Mouse (Mus musculus) frontal cortex, postnatal 25 days (tissue): ENCODE measurements around the gene Vegfa.

Experiments
- DNase-seq, 2 experiments: peaks; one replicate each; pipeline ENCODE4 v3.0.0; 2022; ENCODE audit warnings: low spot score in 2 of 2

Gene Vegfa

DNA sequence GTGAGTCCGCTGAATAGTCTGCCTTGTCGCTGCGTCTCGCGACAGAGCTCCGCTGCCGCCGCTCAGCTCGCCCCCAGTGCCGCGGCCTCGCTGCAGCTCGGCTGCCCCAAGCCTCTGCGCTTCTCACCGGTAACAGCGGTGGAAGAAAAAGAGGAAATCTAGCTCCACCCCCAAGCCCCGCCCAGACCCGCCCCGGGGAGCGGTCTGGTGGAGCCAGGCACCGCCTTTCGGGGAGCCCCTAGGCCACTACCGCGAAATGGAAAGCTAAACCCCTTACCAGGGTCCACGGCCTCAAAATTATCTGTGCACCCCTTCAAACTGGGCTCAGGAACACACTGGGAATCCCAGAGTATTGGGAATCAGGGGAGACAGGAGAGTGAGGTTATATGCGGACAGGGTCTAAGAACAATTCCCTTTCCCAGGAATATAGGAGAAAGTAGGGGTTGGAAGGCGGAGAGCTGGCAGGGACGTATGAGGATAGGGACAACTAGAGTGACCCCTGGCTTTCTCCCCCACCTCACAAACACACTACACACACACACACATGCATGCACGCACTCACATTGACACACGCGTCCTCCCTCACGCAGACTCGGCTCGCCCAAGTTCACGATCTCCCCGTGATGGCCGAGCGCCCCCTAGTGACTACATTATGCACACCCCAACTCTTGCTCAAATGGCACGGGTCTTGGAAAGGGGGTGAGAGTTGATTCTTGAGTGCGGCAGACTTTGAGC lies at the start of gene Vegfa:
TSS of gene Vegfa (minus strand) at position 113 of the 735 bp plus-strand sequence.
- DNase-seq = peak; percentile 76 to 88

DNA sequence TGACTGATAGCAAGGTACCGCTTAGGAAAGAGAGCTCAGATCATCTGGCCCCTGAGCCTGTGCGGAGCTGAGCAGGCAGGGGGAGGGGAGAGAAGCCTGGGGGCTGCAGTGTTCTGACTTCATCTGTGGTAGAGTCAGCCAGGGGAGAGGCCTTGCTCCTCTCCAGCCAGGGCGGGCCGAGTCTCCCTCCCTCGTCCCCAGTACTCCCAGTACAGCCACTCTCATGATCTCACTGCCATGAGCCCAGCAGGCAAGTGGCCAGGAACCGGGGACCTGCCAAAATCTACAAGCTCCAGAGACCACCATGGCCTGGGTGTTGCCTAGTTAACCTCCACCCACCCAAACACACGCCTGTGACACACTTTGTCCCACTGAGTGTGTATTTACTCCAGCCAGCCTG lies 49.5 kb upstream of the Vegfa start:
- DNase-seq = no peak

DNA sequence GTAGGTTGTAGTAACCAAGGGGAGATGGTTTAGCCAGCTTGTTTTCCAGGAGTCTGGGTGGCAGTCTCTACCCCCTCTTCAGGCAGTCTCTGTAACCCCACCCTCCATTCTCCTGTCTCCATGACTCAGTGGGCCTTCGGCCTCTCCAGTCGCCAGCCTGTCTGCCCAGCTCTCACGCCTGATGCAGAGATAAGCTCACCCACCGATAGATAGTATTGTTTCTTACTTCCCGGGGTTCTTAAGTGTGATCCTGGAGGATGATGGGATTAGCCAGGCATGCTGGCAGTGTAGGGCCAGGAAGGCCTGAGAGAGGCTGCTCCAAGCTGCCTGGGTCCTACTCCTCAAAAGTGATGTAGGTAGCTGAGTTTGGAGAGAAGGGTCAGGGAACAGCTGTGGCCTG lies 48.9 kb upstream of the Vegfa start:
- DNase-seq = no peak

DNA sequence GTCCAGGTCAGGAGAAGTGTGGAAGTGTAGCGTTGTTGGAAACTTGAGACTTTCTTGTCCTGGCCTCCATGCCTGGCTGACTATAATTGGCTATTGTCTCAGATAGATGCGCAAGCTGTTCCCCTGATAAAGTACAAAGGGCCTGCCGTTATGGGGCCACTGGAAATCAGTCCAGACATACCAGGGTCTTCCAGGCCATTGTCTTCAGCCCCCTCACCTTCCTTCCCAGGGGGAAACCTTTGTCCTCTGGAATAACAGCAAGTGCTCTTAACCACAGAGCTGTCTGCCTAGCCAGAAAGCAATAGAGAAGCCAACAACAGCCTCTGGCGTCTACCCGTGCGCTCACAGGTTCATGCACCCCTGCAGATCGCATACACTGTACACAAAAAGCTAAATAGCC lies 48.2 kb upstream of the Vegfa start:
- DNase-seq = no peak

DNA sequence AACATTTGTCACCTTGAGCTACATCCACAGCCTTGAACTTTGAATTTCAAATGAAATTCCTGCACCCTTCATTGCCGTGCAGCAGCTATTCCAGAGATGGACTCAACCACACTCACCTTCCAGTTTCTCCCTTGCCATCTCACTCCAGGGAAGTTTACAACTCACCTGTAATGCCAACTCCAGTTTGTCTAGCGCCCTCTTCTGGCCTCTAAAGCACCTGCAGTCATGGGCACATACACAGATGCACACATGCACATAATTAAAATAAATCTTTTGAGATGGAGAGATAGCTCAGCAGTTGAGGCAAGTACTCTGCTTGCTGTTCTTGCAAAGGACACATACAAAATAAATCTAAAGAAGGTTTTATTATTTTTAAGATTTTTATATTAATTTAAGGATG lies 46.9 kb upstream of the Vegfa start:
- no peak for DNase-seq

DNA sequence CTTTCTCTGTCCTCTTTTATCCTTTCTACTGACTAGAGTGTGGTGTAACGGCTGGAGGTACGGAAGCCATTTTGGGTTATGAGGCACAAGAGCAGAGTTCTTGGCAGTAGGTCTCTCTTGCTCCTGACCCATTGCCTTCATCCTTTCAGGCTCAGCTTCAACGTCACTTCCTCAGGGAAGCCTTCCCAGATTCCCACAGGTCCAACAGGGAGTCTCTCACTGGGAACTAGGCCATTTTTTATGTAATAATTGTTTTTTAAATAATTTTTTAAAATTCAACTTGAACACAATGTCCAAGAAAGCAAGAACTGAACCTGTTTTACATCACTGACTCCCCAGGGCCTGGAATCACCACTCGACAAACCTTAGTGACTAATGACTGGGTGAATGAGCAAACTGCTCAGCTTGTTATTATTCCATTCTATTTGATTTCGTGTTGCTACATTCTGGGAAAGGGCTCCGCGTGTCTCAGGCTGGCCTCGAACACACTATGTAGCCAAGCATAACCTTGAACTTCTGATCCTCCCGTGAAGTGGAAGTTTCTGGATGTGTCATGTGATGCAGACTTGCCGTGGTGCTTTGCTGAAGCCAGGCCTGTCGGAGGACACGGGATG lies 45.9 kb upstream of the Vegfa start:
- no peak for DNase-seq

DNA sequence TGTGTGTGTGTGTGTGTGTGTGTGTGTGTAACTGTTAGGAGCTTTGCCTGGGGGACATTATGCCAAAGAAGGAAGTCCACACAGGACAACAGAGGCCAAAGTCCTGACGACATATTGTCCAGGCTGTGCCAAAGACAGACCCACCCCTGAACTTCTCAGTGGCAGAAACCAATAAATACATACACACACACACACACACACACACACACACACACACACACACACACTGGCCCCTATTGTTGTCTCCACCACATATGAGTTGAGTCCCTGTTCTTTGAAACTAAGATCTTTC lies 44.0 kb upstream of the Vegfa start:
- DNase-seq = no peak

DNA sequence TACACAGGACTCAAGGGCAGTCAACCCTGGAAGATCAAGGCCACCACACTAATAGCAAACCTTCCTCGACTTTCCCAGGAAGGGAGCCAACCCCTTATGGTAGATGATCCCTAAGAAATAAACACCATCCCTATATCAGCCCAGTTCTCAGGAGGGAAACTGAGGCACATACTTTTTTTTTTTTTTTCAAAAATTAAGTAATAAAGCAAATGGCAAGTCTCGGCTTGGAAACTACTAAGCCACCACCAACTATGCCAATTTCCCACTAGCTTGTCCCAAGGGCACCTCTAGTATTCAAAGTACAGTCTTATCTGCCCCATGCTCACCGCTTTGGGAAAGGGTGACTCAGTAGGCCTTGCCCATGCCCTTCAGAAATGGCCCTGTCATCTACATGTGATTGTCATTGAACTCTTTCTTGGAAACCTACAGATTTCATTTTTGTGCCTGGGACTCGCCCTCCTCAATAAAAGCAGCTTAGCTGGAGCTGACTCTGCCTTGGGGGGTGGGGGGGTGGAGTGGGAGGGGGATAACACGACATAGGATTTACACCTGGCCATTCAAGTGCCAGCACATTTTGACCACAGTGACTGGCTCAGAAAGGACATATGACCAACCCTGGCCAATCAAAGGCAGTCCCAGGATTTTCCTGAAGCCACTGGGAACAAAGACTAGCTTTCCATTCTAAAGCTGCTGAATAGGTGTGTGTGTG lies 43.5 kb upstream of the Vegfa start:
- no peak for DNase-seq

DNA sequence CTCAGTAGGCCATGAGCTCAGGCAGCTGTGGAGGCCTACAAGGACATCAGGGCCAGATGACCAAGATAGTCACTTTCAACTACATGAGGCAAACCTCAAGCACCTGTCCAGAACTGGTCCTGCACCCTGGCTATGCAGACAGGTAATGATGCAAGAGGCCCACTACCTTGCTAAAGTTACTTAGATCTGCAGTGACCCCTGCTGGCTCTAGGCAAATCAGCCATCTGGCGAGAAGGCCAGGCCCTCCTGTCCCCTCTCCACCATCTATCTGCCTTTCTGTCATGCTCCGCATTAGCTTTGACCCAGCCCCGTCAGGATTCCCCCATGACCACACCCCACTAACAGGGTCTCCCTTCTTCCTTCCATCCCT lies 42.9 kb upstream of the Vegfa start:
- DNase-seq = no peak

DNA sequence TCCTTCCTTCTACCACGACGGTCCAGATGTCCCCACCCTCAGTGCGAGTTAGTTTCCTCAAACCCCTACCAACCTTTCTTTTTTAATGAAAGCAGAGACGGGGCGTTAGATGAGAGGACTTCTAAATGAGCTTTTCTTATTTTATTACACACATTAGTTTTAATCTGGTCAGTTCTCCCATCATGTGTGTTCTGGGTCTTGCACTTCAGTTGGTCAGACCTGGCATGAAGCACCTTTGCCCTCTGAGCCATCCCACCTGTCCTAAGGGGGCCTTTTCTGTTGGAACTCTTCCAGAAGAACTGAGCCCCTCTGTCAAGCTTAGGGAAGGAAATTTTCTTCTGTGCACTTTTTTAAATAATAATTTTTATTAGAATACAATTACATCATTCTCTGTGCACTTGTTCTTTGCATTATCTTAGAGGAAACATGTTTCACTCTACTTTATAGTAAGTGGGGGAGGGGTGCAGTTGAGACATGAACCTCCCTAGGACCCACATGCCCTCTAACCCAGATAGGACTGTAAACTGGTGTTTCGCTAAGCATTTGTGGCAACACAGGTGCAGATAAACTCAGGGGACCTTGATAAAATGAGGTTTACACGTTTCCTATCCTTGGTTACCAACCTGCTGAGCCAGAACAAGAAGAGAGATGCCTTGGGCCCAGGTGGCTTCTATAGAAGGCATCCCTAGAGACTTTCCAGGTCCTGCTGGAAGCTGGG lies 42.4 kb upstream of the Vegfa start:
- no peak for DNase-seq

DNA sequence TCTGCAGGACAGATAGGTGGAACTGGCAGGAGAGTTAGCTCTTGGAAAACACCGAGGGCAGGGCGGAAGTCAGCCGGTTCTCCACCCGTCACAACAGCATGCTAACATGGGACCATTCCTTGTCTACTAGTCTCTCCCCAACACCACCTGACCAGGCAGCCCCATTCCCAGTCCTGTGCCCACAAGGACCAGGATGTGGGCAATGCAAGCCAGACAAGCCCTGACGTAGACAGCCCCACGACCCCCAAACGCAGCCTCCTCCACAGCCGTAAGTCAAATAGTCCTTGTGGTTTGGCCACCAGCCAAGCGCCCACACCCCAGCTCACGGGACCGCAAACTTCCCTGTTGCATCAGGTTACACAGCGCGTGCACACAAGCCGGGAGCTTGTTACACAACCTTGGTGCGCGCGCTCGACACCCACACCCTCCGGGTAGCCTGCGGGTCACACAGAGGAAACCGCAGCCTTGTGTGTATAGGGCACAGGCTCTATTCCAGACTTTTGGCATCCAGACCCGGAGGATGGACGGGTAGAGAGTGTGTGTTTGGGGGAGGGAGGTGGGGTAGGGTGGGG lies 41.6 kb upstream of the Vegfa start:
- no peak for DNase-seq

DNA sequence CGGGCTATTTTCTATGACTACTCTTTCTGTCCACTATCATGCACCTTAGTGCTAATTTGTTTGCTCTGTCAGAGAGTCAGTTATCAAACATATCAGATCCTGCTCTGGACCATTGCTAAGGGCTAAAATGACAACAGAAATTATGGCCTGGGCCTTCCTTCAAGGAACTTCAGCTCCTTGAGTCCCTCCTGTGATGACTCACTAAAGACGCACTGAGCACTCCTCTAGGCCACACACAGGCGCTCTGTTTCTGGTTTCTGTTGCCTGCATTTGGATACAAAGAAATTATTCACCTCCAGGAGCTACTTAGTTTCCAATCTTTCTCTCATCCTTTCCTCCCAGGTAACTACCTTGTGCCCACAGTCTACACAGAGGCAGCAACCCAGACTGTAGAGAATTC lies 39.4 kb upstream of the Vegfa start:
- DNase-seq = no peak

DNA sequence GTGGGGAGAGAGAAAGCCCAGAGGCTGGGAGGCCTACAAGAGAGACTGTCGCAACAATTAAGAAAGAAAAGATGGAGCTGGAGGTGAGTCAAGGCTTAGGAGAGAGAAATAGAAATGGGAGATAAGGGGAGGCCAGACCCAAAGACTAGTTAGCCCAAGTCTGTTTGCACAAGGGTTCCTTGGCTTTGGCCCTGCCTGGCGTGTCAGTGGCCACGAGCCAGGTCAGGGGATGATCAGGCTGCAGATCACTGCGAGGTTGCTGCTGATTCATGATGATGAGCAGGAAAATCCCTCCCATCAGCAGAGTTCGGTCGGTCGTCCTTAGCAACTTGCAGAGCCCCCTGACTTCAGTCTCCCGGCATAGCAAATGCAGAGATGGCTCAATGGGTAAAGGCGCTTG lies 37.9 kb upstream of the Vegfa start:
- DNase-seq = no peak

DNA sequence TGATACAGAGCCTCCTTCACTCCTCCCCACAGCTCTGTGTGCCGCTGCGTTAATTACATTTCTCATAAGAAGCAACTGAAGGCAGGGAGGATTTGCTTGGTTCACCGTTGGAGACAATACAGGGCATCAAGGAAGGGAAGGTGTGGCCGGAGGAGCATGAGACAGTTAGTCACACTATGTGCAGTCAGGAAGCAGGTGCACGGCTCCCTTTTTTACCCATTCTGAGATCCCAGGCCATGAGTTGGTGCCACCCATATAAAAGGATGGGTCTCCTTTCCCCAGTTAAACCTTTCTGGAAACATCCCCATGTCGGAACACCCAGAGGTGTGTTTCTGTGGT lies 31.8 kb upstream of the Vegfa start:
- DNase-seq = no peak

DNA sequence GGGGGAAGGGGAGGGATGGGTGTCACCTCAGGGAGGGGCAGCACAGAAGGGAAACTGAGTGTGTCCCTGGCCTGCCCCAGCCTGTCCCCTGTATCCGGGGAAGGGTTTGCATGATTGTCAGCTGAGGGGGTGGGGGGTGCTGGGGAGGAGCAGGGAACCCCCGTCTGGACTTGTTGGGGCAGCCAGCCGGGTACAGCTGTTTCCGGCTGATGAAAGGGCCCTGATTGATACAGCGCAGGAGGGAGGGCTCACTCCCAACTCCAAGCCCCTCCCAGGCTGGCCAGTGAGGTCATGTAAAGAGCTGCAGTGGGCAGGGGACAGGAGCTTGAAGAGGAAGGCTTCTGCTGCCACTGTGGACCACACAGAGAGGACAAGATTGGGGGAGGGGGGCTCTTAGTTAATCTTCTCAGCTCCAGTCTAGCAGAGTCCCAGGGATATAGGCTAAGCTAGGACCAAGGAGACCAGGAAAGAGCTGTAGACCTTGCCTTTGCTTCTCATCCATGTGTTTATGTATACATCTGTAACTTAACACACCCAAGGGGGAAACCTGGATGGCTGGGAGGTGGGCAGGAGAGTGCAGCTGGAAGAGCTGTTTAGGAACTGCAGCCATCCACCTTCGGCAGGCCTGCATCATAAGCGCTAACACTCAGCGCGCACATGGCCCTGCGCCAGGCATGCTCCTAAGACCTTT lies 31.3 kb upstream of the Vegfa start:
- DNase-seq = no peak

DNA sequence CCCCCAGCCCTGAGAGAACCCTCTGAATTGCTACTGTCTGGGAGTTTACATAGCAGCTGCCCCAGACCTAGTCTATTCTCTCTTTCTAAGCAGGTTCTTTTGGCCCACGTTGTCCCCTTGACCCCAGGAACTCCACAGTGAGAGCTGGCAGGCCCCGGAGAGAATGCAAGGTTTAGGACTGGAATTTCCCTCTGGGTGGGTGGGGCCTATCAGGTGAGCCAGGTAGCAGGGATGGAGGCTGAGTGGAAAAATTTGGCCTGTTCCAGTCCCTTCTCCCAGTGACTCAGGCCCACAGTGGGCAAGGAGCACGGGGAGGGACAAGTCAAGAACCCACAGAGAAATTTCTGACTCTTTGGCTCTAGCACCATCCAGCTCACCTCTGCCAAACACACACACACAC lies 28.1 kb upstream of the Vegfa start:
- no peak for DNase-seq

DNA sequence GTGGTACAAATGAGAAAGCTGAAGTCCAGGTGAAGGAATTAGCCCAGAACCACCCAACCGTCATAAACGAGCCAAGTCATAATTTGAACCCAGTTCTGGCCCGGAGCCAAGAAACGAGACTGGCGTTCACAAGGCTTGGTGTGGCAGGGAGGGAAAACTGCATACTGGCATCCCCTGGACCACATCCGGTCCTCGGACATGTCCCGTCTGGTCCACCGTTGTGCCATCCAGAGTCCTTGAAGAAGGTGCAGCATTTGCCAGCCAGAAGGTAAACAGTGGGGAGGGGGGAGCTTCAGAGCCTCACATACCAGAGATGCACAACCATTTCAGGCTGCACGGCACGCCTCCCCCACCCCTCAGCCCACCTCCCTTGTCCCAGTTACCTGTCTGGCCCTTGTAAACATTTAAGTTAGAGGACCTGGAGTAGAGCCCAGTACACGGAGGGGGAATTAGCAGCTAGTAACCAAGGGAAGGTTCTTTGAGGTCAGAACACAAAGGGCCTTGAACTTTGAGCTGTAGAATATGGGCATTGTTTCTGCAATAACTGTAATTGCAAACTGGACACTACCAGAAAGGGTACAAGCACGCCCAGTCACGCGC lies 27.2 kb upstream of the Vegfa start:
- DNase-seq = no peak

DNA sequence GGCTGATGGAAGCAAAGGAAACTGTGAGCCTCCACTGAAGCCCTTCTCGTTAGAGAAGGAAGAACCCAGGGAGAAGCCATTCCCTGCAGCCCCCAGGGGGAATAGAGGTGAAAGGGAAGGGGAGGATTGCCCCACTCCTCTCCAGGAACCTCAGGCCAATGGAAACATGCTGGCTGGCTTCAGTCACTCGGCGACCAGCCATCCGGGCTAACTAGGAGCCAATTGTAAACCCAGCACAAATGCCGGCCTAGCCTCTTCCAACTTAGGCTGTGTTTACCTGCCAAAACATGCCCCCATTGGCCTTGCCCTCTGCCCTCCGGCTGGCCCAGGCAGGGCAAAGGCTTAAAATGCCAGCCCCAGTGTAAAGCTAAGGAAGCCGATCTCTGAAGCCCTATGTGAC lies 24.1 kb upstream of the Vegfa start:
- DNase-seq = no peak

DNA sequence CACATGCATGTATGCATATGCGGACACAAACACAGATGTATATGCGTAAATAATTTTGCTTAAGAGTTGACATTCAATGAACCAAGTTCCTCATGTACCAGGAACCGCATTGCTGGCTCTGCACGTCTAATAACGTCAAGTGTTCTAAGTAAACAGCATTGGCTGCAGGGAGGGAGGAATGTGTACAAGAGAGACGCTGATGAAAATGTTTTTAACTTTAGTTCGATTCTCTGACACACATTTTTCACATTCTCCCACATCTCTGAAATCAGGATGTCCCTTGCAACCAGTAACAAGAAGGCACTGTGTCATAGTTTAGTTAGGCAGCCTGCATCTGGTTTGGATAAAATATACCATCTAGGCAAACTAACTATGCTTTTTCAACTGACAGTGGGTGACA lies 23.6 kb upstream of the Vegfa start:
- DNase-seq = no peak

DNA sequence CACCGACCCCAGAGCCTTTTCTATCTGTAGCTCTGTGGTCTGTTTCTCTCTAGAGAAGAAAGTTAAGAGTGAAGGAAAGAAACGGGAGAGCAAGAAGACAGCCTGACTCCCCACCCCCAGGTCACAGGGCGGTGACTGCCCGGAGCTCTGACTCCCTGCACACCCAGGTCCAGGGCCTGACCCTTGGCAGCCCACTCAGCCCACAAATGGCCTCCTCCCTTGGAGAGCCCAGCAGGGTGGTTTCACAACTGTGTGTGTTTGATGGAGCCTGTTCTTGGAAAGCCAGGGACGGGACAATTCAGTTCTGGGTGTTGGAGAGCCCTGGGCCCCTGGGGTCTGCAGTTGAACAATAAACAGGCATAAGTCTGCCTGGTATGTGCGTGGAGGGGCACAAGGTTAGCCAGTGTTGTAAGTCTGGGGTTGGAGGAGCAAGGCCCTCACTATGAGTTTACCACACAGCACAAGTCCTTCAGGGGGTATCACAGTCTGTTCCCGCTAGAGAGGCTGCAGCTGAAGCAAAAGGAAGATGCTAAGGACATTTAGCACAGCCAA lies 21.2 kb upstream of the Vegfa start:
- DNase-seq = no peak

DNA sequence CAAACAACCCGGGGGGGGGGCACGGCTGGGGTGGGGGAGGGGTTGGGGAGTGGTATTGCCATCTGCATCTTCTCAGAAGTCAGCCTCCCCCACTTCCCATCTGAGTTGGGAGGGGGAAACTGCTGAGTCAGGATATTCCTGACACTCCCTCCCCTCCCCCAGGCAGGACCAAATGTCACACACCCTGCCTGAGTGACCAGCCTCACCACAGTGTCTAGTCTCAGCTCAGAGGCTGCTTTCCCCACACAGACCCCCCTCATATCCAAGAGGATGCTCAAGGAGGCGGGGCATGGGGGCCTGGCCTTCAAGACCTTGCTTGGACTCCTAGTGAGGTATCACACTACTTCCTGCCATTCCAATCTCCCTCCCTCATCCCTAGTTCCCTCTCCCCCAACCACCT lies 20.0 kb upstream of the Vegfa start:
- no peak for DNase-seq
